Mouse (Mus musculus) macrophage (primary cell): ENCODE results near the gene Mtor. TPM values are rescaled to one million over a fixed set of nuclear protein-coding genes. Genes with fewer than 3 reads are reported as not detected.

Experiments
- H3K27ac ChIP-seq: fragments of 350-480 bp; formaldehyde crosslinking; 2 replicates; pipeline ENCODE4 v1.9.0; 2021
- H3K36me3 ChIP-seq: fragments of 350-480 bp; formaldehyde crosslinking; 2 replicates; pipeline ENCODE4 v1.9.0; 2021; ENCODE audit errors: inconsistent target
- H3K4me3 ChIP-seq: fragments of 350-480 bp; formaldehyde crosslinking; 2 replicates; pipeline ENCODE4 v1.9.0; 2021; ENCODE audit errors: inconsistent target
- H3K79me2 ChIP-seq: fragments of 350-480 bp; formaldehyde crosslinking; 2 replicates; pipeline ENCODE4 v1.9.0; 2021; ENCODE audit errors: inconsistent target
- WGBS: methylation state at CpG from one replicate; pipeline ENCODE4 v1.1.7; 2026; ENCODE audit warnings: inconsistent platforms; ENCODE audit not compliant: missing documents; 5-methylcytosine and 5-hydroxymethylcytosine counted together
- polyA plus RNA-seq: library from polyadenylated mRNA; stranded (reverse); fragments of 250-400 nt; gene quantifications from 3 replicates; pipeline ENCODE4 v1.2.4, GENCODE M21; 2018; ENCODE audit warnings: inconsistent platforms
- total RNA-seq, 78 experiments: library from RNA; depleted of rRNA; stranded (reverse); fragments of 250-400 nt; gene quantifications; 1 replicate in 9 of 78; 2 replicates in 24 of 78; 3 replicates in 43 of 78; 4 replicates in 2 of 78; pipeline ENCODE4 v1.2.4; 2018; ENCODE audit warnings: inconsistent platforms in 56 of 78

Mtor gene
- 100 to 1,000 TPM in 1 of 26 experiments, 10 to 100 TPM in 25; 33.6 to 104 (median 69.1) TPM for total RNA-seq (2018; cell fraction: chromatin; rRNA removed)
- 10 to 100 TPM; 12.5 to 22.5 (median 17.5) TPM for total RNA-seq (2018; cell fraction: cytosol; rRNA removed)
- 10 to 100 TPM; 21.6 to 51.2 (median 33.8) TPM for total RNA-seq (2018; cell fraction: nucleus; rRNA removed)
- 12.3 to 14.9 TPM (median 14.5 TPM) in 3 replicates for polyA plus RNA-seq

DNA sequence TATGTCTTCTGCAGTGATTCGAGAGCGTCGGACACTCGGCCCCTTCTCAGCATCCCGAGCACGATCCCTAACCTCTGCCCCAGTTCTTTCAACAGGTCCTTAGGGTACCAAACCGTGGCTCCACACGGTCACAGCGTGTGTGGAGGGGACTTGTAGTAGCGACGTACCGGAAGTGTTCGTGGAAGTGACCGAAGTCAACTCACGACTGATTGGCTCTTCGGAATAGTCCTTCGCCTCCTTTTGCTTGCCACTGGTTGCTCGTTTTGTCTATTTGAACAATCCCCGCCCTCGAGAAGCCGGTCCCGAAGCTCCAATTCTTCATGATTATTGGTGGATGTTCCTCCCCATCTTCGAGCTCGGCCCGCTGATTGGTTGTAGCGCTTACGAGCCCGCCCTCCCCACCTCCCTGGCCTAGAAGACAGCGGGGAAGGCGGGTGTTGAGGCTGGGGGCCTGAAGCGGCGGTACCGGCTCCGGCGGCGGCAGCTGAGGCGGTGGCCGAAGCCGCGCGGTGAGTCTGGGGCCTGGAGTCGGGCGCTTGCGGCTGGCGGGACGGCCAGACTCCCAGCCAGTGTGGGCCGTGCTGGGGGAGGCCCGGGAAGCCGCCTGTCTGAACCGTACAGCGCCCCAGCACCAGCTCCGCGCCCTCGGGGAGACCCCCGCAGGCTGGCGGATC, at the start of gene Mtor:
Gene Mtor (plus strand): TSS at position 433 of the 674 bp plus-strand sequence.
- Histone ChIP-seq H3K27ac (peak within 1 kb of the TSS; percentile 32; the same call in 1 of the 2 replicates), H3K79me2 (peaks cover 38% of the 10 kb centered on the region), H3K4me3 (peak within 1 kb of the TSS; percentile 87), H3K36me3 (peaks cover 15% of the 10 kb centered on the region)
- under 1% methylated on average over 56 of the region's 56 CpGs for WGBS

GRCm38 (mm10) chr4:148399437-148400094, 48.8 kb upstream of the Mtor start:
- 66% methylated on average over 9 of the region's 9 CpGs for WGBS
- H3K36me3 ChIP-seq: no peaks in the 10 kb centered on the region
- H3K4me3 ChIP-seq: no peak overlapping the region
- H3K27ac ChIP-seq: no peak overlapping the region
- no peaks in the 10 kb centered on the region for H3K79me2 ChIP-seq

- H3K4me3 ChIP-seq: no peak overlapping the region
- no peak overlapping the region for H3K27ac ChIP-seq
- no peaks in the 10 kb centered on the region for H3K79me2 ChIP-seq
- no peaks in the 10 kb centered on the region for H3K36me3 ChIP-seq
- WGBS: 25% methylated on average over 12 of the region's 12 CpGs
These were observed 45.0 kb upstream of the Mtor start for GRCm38 (mm10) chr4:148403402-148403801.

DNA sequence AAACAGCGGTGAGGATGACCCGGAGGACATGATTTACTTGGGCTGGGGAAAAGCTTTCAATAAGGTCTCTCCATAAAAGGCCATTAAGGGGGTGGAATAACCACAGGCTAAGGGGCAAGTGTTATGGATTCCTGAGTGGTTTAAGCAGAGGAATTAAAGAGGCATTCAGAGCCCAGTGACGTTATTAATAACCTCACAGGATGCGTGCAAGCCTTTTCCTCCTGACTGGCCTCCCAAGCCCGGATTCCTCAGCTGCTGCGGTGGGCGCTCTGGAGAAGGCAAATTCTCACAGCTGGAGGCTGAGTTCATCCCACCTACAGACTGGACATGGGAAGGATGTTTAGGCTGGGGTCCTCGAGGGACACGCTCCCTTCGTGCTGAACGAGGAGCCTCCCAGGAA, 43.7 kb upstream of the Mtor start:
- no peak overlapping the region for H3K4me3 ChIP-seq
- WGBS: 12% methylated on average over 11 of the region's 11 CpGs
- no peak overlapping the region for H3K27ac ChIP-seq
- no peaks in the 10 kb centered on the region for H3K79me2 ChIP-seq
- no peaks in the 10 kb centered on the region for H3K36me3 ChIP-seq

- WGBS: 19% methylated on average over 13 of the region's 13 CpGs
- Histone ChIP-seq H3K79me2 (no peaks in the 10 kb centered on the region), H3K36me3 (no peaks in the 10 kb centered on the region), H3K4me3 (no peak overlapping the region), H3K27ac (no peak overlapping the region)
These were observed 43.1 kb upstream of the Mtor start for GRCm38 (mm10) chr4:148405255-148405788.

DNA sequence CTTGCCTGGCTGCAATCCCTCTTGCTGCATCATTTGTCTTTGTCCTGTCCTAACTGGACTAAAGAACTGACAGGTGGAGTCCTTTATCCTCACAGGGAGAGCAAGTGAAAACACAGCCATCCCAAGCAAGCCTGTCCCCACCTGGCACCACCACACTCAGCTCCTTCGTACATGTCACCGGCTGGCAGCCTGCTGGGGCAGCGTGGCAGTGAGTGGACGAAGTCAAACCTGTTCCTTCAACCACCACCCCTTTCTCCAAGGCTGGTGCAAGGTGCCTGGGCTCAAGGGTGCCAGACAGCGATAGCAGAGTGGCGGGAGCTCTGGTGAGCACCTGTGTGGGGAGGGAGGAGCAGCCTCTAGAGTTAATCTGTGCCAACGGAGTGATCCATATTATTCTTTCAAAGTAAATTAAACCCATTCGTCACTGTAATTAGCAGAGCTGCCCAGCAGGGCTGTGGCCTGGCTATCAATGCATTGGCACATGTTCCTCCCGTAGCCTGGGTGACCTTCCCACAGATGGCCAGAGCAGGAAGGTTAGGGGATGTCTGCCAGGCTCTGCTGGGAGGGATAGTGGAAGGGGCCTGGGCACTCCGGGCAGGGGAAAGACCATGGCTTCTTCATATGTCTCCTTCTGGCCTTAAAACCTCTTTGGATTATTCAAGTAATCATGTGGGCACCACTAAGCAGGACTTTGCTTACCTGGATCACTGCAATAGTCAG, 40.0 kb upstream of the Mtor start:
- Histone ChIP-seq H3K4me3 (no peak overlapping the region), H3K27ac (no peak overlapping the region), H3K79me2 (no peaks in the 10 kb centered on the region), H3K36me3 (no peaks in the 10 kb centered on the region)
- WGBS: 79% methylated on average over 10 of the region's 10 CpGs

DNA sequence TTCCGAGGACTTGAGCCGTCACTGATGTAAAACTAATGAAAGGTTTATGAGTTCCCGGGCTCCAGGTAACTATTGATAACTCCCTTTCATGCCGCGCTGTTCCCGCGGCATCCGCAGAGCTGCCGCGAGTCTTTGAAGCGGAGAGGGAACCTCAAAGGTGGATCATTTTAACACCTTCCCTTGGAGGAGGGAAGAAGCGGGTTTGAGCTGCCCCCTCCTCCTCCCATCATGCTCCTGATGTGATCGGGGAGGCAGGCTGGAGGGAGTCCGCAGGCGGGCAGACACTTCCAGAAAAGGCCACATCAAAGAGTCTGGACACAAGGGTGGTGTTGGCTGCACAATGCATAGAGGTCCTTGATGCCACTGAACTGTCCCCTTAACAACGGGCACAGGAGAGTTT, 32.8 kb upstream of the Mtor start:
- H3K27ac ChIP-seq: no peak overlapping the region
- H3K4me3 ChIP-seq: no peak overlapping the region
- H3K79me2 ChIP-seq: no peaks in the 10 kb centered on the region
- H3K36me3 ChIP-seq: no peaks in the 10 kb centered on the region
- WGBS: 16% methylated on average over 16 of the region's 16 CpGs

- WGBS: 71% methylated on average over 11 of the region's 11 CpGs
- H3K27ac ChIP-seq: no peak overlapping the region
These were observed 31.3 kb upstream of the Mtor start for GRCm38 (mm10) chr4:148417074-148417526.

DNA sequence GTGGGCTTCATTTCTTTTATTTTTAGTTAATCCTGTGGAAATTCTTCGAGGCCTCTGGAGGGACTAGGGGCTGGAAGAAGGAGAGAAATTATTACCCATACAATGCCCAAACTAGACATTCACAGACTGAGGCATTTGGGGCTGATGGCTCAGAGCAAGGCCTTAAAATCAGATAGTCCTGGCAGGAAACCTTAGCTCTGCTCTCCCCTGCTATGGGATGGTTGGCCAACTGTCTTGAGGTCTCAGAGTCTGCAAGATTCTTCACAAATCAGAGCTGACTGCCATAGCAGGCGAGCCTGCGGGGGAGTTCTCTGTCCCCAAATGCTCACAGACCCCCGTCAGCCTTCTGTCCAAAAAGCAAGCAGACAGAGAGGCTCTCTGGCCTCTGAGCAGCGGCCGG, 30.9 kb upstream of the Mtor start:
- 71% methylated on average over 6 of the region's 6 CpGs for WGBS
- Histone ChIP-seq H3K79me2 (no peaks in the 10 kb centered on the region), H3K36me3 (no peaks in the 10 kb centered on the region), H3K27ac (no peak overlapping the region), H3K4me3 (no peak overlapping the region)

More at GRCm38 (mm10) chr4:148417074-148417526, 31.3 kb upstream of the Mtor start:
- no peaks in the 10 kb centered on the region for H3K79me2 ChIP-seq
- H3K36me3 ChIP-seq: no peaks in the 10 kb centered on the region
- H3K4me3 ChIP-seq: no peak overlapping the region

- Histone ChIP-seq H3K4me3 (no peak overlapping the region), H3K79me2 (no peaks in the 10 kb centered on the region), H3K36me3 (no peaks in the 10 kb centered on the region), H3K27ac (no peak overlapping the region)
- WGBS: 90% methylated on average over 10 of the region's 10 CpGs
These were observed 21.2 kb upstream of the Mtor start for GRCm38 (mm10) chr4:148426950-148427850.

DNA sequence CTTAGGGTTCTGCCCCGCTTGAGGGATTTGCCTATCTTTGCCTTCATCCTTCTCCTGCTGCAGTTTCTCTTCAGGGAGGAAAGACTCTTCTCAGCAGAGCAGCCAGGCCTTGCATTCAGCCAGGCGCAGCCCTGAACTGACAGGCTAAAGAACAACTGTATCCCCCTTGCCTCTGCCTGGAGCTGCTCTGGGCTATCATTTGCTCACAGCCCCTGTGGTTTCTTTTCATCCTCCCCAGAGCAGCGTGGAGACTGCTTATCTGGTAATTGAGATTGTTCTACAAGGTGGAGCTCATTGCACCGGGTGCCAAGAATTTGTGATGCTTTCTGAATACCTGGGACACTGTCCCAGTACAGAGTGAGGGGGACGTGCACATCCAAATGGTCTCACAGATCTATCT, 19.9 kb upstream of the Mtor start:
- H3K79me2 ChIP-seq: no peaks in the 10 kb centered on the region
- 94% methylated on average over 5 of the region's 5 CpGs for WGBS
- no peaks in the 10 kb centered on the region for H3K36me3 ChIP-seq
- H3K27ac ChIP-seq: no peak overlapping the region
- H3K4me3 ChIP-seq: no peak overlapping the region

DNA sequence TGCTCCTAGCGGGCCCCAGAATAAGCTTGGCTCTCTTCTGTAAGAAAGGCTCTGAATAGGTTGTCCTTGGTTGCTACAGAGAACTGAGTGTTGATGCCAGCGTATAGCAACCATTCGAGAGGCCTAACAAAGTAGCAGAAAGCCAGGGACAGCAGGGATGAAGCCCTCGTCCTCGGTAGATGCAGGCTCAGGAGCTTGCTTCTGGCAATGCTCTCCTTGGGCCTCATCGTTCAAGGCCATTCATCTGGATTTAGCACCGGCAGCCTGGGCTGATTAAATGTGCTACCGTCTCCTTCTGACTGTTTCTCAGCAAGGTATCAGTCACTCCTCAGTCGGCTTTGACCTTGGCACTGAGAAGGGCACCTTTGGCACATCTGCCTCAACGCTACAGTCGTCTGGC, 19.3 kb upstream of the Mtor start:
- Histone ChIP-seq H3K79me2 (no peaks in the 10 kb centered on the region), H3K36me3 (no peaks in the 10 kb centered on the region), H3K4me3 (no peak overlapping the region), H3K27ac (no peak overlapping the region)
- WGBS: 93% methylated on average over 10 of the region's 11 CpGs

- H3K4me3 ChIP-seq: no peak overlapping the region
- 51% methylated on average over 6 of the region's 6 CpGs for WGBS
- H3K79me2 ChIP-seq: no peaks in the 10 kb centered on the region
- H3K36me3 ChIP-seq: no peaks in the 10 kb centered on the region
- H3K27ac ChIP-seq: no peak overlapping the region
These were observed 18.7 kb upstream of the Mtor start for GRCm38 (mm10) chr4:148429686-148430085.
